In the genomic region with DNA sequence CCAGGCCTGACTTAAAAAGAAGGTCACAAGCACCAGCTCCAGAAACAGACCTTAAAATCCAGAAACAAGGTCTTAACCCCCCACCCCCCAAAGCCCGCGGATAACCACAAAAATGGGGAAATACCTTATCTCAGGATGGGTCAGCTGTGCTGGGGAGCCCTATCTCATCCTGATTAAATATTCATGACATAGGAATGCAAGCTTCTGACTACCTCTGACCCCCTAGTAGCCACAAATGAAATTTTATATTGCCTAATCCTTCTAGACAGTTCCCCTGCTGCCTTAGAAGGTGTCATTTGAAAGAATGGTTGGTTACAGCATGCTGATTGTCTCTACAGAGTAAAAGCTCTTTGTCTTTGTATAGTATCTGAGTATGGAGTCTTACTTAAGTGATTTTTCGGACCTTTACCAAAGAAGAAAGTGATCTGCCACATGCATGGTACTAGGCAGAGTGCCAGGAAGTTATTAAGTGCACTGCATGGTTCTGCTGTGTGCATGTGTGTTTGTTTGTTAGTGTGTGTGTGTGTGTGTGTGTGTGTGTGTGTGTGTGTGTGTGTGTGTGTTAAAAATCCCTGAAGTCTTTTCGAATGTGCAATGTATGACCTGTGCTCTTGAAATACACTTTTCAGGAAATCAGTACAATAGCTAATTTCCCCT, we compare ENCODE assay signal across 20 mouse cellular contexts.
A peak's percentile ranks its signal among the peaks of the same experiment; 100 is the strongest.
DNase-seq lines count a peak whose midpoint lies in the region; ATAC-seq and TF ChIP-seq lines count a peak whose summit lies in the region.
"Had no signal": no experiment of that assay in that cellular context is flagged by ENCODE, and none has a peak within 500 bp of the region (broad histone marks: within the 10 kb centered on the region; RNA-seq: fewer than 3 reads in every experiment).

No protein-coding gene starts in this region.

- H3K4me1 ChIP-seq in forebrain, embryonic 14.5 days (ENCODE audit: control insufficient read depth, insufficient read depth, low read length), result peaks cover 11% of the 10 kb centered on the region
- peaks cover 2% of the 10 kb centered on the region; the same call in 1 of the 2 replicates for H3K4me1 ChIP-seq in forebrain, embryonic 11.5 days (replicated peaks; ENCODE audit: control insufficient read depth, insufficient read depth, low read length)
- no peaks in the 10 kb centered on the region for H3K4me1 ChIP-seq in neural tube, embryonic 12.5 days
- no peaks in the 10 kb centered on the region for H3K4me1 ChIP-seq in neural tube, embryonic 15.5 days
- peaks cover 11% of the 10 kb centered on the region for H3K4me1 ChIP-seq in midbrain, embryonic 11.5 days (ENCODE audit: control insufficient read depth, insufficient read depth, low read length)
- H3K4me1 ChIP-seq in lung, adult 2 months (ENCODE audit: control insufficient read depth, insufficient read depth, low read length), result no peaks in the 10 kb centered on the region
- H3K4me1 ChIP-seq: heart, embryonic 10.5 days had no signal

- no peak for TF ChIP-seq POLR2A in lung, adult 2 months (IDR thresholded peaks at IDR 0.05; ENCODE audit: borderline replicate concordance, extremely low read depth, low read depth, low read length)

- no peak overlapping the region for H3K27ac ChIP-seq in forebrain, embryonic 14.5 days (ENCODE audit: low read depth, low read length)
- no peak overlapping the region for H3K27ac ChIP-seq in forebrain, embryonic 11.5 days (ENCODE audit: low read depth, low read length)
- no peak overlapping the region for H3K27ac ChIP-seq in neural tube, embryonic 12.5 days
- H3K27ac ChIP-seq in neural tube, embryonic 15.5 days (replicated peaks), result no peak overlapping the region
- H3K27ac ChIP-seq in midbrain, embryonic 11.5 days (ENCODE audit: low read depth, low read length), result no peak overlapping the region
- H3K27ac ChIP-seq: heart, embryonic 10.5 days had no signal

- ATAC-seq in forebrain, embryonic 14.5 days, result no peak; the same call in 1 of the 2 replicates
- ATAC-seq in forebrain, embryonic 11.5 days (replicated peaks; ENCODE audit: low FRiP score), result no peak
- ATAC-seq in neural tube, embryonic 12.5 days (ENCODE audit: low FRiP score, low read depth), result 0 out of 2 replicates have a peak, but pooled peaks have one; percentile 31
- no peak; the same call in 1 of the 2 replicates for ATAC-seq in neural tube, embryonic 15.5 days (ENCODE audit: low FRiP score)
- peak; percentile 31; the same call in 1 of the 2 replicates for ATAC-seq in midbrain, embryonic 11.5 days (ENCODE audit: low FRiP score)
- ATAC-seq: inflammation-experienced regulatory T-cells, adult 6 months; liver, postnatal 0 days had no signal

- DNase-seq in forebrain, embryonic 14.5 days (ENCODE audit: low spot score), result peak; percentile 41
- no peak for DNase-seq in forebrain, embryonic 11.5 days (ENCODE audit: low spot score)
- DNase-seq in midbrain, embryonic 11.5 days (ENCODE audit: low spot score, missing footprints), result no peak
- no peak for DNase-seq in spleen, adult 12 weeks (ENCODE audit: low spot score)
- DNase-seq in lung, adult 2 months, result no peak
- DNase-seq: adrenal gland, postnatal 36 days; cerebellum, postnatal 25 days; gastrocnemius, postnatal 25 days; heart, postnatal 14 days; kidney, adult 9 months; liver; liver, postnatal 0 days; lung, postnatal 36 days; retina, postnatal 1 day; thymus, postnatal 36 days had no signal

- H3K4me3 ChIP-seq in forebrain, embryonic 14.5 days (ENCODE audit: low read depth, low read length), result no peak overlapping the region
- H3K4me3 ChIP-seq in forebrain, embryonic 11.5 days (ENCODE audit: low read depth, low read length), result no peak overlapping the region
- no peak overlapping the region for H3K4me3 ChIP-seq in neural tube, embryonic 12.5 days
- H3K4me3 ChIP-seq in neural tube, embryonic 15.5 days (replicated peaks), result no peak overlapping the region
- no peak overlapping the region for H3K4me3 ChIP-seq in midbrain, embryonic 11.5 days (ENCODE audit: low read depth, low read length)
- H3K4me3 ChIP-seq in lung, adult 2 months (replicated peaks; ENCODE audit: extremely low read depth, low read depth, low read length), result no peak overlapping the region
- H3K4me3 ChIP-seq: erythroblast, embryonic 14.5 days; heart, embryonic 10.5 days had no signal

- no peak overlapping the region for H3K9ac ChIP-seq in forebrain, embryonic 14.5 days (ENCODE audit: low read length)
- H3K9ac ChIP-seq in forebrain, embryonic 11.5 days (ENCODE audit: low read length), result no peak overlapping the region
- no peak overlapping the region for H3K9ac ChIP-seq in neural tube, embryonic 12.5 days
- H3K9ac ChIP-seq in neural tube, embryonic 15.5 days (replicated peaks), result no peak overlapping the region
- H3K9ac ChIP-seq in midbrain, embryonic 11.5 days (ENCODE audit: low read length), result no peak overlapping the region
- H3K9ac ChIP-seq: liver, postnatal 0 days had no signal

- H3K36me3 ChIP-seq in forebrain, embryonic 14.5 days (ENCODE audit: control insufficient read depth, insufficient read depth, low read length), result no peaks in the 10 kb centered on the region
- H3K36me3 ChIP-seq in forebrain, embryonic 11.5 days (ENCODE audit: control insufficient read depth, insufficient read depth, low read length), result no peaks in the 10 kb centered on the region
- H3K36me3 ChIP-seq in neural tube, embryonic 12.5 days, result no peaks in the 10 kb centered on the region
- H3K36me3 ChIP-seq in neural tube, embryonic 15.5 days, result no peaks in the 10 kb centered on the region
- no peaks in the 10 kb centered on the region for H3K36me3 ChIP-seq in midbrain, embryonic 11.5 days (ENCODE audit: control insufficient read depth, insufficient read depth, low read length)
- H3K36me3 ChIP-seq: heart, embryonic 10.5 days had no signal

- TF ChIP-seq CTCF in lung, adult 2 months (IDR thresholded peaks at IDR 0.05; ENCODE audit: insufficient read depth, low read length), result no peak

- H3K9me3 ChIP-seq in forebrain, embryonic 14.5 days (replicated peaks; ENCODE audit: control insufficient read depth, low read length), result no peaks in the 10 kb centered on the region
- H3K9me3 ChIP-seq in forebrain, embryonic 11.5 days (ENCODE audit: control insufficient read depth, low read length), result no peaks in the 10 kb centered on the region
- H3K9me3 ChIP-seq in neural tube, embryonic 12.5 days, result no peaks in the 10 kb centered on the region
- H3K9me3 ChIP-seq in neural tube, embryonic 15.5 days (replicated peaks), result no peaks in the 10 kb centered on the region
- no peaks in the 10 kb centered on the region for H3K9me3 ChIP-seq in midbrain, embryonic 11.5 days (ENCODE audit: control insufficient read depth, low read length)
- H3K9me3 ChIP-seq: heart, embryonic 10.5 days had no signal

- H3K4me2 ChIP-seq in forebrain, embryonic 14.5 days (ENCODE audit: low read length), result no peak overlapping the region
- H3K4me2 ChIP-seq in forebrain, embryonic 11.5 days (ENCODE audit: low read depth, low read length, severe bottlenecking), result no peak overlapping the region
- no peak overlapping the region for H3K4me2 ChIP-seq in neural tube, embryonic 12.5 days (replicated peaks)
- H3K4me2 ChIP-seq in neural tube, embryonic 15.5 days, result no peak overlapping the region
- H3K4me2 ChIP-seq in midbrain, embryonic 11.5 days, result no peak overlapping the region

- H3K27me3 ChIP-seq in forebrain, embryonic 14.5 days (replicated peaks; ENCODE audit: control insufficient read depth, insufficient read depth, low read length), result no peaks in the 10 kb centered on the region
- H3K27me3 ChIP-seq in forebrain, embryonic 11.5 days (ENCODE audit: control insufficient read depth, insufficient read depth, low read length), result no peaks in the 10 kb centered on the region
- H3K27me3 ChIP-seq in neural tube, embryonic 12.5 days (replicated peaks), result no peaks in the 10 kb centered on the region
- no peaks in the 10 kb centered on the region for H3K27me3 ChIP-seq in neural tube, embryonic 15.5 days (replicated peaks)
- no peaks in the 10 kb centered on the region for H3K27me3 ChIP-seq in midbrain, embryonic 11.5 days (ENCODE audit: control insufficient read depth, insufficient read depth, low read length)

- WGBS in forebrain, embryonic 14.5 days, result 36% methylated on average over 4 of the region's 4 CpGs
- 43% methylated on average over 4 of the region's 4 CpGs for WGBS in forebrain, embryonic 11.5 days
- 64% methylated on average over 4 of the region's 4 CpGs for WGBS in neural tube, embryonic 12.5 days
- WGBS in neural tube, embryonic 15.5 days, result 69% methylated on average over 4 of the region's 4 CpGs
- WGBS in midbrain, embryonic 11.5 days, result 53% methylated on average over 4 of the region's 4 CpGs
- 36% methylated on average over 4 of the region's 4 CpGs for WGBS in lung, adult 2 months

Comparison
In these comparisons a context has a peak if more than half of its experiments do, and no peak if none do; other contexts are left out.
1. ATAC-seq: peak in neural tube, embryonic 12.5 days (single experiment) and midbrain, embryonic 11.5 days (single experiment); none in forebrain, embryonic 14.5 days (single experiment), forebrain, embryonic 11.5 days (single experiment) and neural tube, embryonic 15.5 days (single experiment).